Mouse (Mus musculus): ENCODE results near the gene Ces2f.

GRCm38 (mm10) chr8:104984126-104984525, 37.0 kb downstream of the Ces2f start:
- TF ChIP-seq CTCF (IDR thresholded peaks at IDR 0.05; ENCODE audit: low read depth) (no peak), EP300 (IDR thresholded peaks at IDR 0.05; ENCODE audit: low read depth) (no peak)

Data from liver, postnatal 0 days (tissue).